Mouse (Mus musculus) erythroblast, embryonic 14.5 days (primary cell): ENCODE measurements around the gene 2310057J18Rik.

ENCODE experiments used
- GATA1 ChIP-seq: IDR thresholded peaks from 2 replicates; pipeline ENCODE4 v1.6.1; 2012; ENCODE audit warnings: low read length, inconsistent platforms, mixed read lengths
- TAL1 ChIP-seq: IDR thresholded peaks from 3 replicates; pipeline ENCODE4 v1.6.1; 2012; ENCODE audit warnings: low read length, inconsistent platforms, mixed read lengths

DNA sequence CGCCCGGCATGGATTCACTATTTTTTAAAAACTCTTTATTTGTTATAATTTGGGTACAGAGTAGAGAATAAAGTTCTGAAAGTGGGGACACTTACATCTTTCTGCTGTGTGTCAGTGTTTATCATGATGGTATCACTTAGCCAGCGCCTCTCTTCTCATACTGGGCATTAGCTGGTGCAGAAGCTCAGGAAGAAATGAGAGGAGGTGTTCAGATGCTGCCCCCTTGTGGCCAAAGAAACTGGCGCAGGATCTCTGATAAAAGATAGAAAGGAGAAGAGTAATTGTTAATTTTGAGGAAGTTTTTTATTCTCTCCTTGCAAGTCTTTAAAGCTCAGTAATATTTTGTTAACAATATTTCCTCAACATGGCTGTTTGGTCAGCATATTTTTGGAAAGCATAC lies 31.0 kb downstream of the 2310057J18Rik start:
- TF ChIP-seq GATA1, result no peak
- TF ChIP-seq TAL1, result no peak
